Mouse (Mus musculus): ENCODE measurements around the gene Kcnh3.

Kcnh3 gene

GRCm38 (mm10) chr15:99224208-99224911 is at the start of gene Kcnh3:
Gene Kcnh3 (plus strand): TSS chr15:99224861.
- peak; percentile 69 for DNase-seq (ENCODE audit: extremely low spot score, low spot score)

- no peak for DNase-seq (ENCODE audit: extremely low spot score, low spot score)
Measured at GRCm38 (mm10) chr15:99179639-99180038, 45.0 kb upstream of the Kcnh3 start.

DNA sequence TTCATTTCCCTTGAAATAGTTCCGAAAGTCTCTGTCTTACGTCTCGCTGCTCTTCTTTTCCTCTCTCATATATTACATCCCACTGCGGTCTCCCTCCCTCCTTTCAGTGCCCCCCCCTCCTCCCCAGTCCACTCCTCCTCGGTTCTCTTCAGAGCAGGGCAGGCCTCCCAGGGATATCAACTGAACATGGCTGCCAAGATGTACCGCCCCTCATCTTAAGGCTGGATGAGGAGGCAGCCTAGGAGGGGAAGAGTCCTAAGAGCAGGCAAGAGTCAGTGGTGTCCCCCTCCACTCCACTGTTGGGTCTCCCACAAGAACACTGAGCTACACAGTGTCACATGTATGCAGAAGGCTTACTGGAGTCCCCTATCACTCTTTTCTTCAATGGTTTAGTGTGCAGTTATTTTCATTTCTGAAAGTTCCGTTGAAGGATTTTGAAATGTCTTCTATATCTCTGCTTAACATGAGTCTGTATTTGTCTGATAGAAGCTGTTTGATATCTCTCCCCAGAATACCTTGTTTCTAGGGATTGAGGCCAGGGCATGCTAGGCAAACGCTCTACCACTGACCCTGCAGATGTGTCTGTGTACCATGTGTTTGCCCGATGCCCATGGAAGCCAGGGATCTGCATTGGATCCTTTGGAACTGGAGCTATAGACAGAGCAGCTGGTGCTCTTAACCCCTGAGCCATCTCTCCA is 40.3 kb upstream of the Kcnh3 start:
- no peak for DNase-seq (ENCODE audit: extremely low spot score, low spot score)

- DNase-seq (ENCODE audit: extremely low spot score, low spot score) = no peak
Measured at GRCm38 (mm10) chr15:99194358-99194757, 30.3 kb upstream of the Kcnh3 start.

- no peak for DNase-seq (ENCODE audit: extremely low spot score, low spot score)
Measured at GRCm38 (mm10) chr15:99195043-99195442, 29.6 kb upstream of the Kcnh3 start.

DNA sequence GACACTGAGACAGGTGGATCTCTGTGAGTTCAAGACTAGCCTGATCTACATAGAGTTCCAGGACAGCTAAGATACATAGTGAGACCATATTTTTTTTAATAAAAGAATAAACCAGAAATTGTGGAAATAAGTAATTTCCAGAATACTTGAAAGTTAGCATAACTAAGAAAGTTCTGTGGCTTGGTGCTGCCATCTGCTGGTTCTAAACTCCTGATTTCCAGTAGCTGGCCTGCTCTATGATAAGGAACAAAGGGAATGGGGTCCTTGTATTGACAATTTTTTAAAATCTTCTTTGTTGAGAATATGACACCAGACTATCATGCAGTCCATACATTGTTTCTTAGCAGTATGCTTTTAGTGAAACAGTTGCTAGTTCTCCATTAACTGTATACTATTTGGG is 25.9 kb upstream of the Kcnh3 start:
- no peak for DNase-seq (ENCODE audit: extremely low spot score, low spot score)

DNA sequence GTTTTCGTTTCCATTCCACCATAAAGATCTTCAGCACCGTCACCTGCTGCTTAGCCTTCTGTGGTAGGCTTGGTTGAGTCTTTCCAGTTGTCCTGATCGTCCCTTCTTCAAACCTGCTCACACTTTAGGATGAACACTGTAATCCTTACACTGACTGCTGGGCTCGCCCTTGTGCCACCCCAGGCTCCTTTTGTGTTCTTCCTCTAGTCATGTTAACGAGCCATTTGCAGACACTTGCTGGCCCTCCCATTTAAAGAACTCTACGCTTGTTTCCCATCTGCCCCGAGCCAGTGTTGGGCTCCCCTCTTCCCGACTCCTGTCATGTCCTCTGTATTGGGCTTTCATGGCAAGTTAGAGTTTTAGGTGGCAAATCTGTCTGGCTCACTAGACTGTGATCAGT is 18.7 kb upstream of the Kcnh3 start:
- DNase-seq (ENCODE audit: extremely low spot score, low spot score) = no peak

GRCm38 (mm10) chr15:99213183-99213582 is 11.5 kb upstream of the Kcnh3 start:
- DNase-seq (ENCODE audit: extremely low spot score, low spot score) = no peak

DNA sequence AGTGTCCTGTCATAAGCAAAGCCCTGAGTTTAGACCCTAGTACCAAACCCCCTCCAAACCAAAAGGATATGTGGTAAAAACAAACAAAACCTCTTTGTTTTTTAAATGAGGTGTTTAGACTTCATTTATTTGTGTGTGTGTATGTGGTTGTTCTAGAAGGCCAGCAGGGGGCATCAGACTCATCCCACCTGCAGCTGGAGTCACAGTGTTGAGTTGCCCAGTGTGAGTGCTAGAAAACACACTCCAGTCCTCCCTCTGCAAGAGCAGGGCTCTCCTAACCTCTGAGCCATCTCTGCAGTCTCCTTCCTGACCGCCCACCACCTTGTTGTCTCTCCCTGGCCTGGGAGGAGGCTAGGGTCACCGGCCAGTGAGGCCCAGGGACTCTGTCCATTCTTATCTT is 9.7 kb upstream of the Kcnh3 start:
- DNase-seq (ENCODE audit: extremely low spot score, low spot score) = no peak

DNA sequence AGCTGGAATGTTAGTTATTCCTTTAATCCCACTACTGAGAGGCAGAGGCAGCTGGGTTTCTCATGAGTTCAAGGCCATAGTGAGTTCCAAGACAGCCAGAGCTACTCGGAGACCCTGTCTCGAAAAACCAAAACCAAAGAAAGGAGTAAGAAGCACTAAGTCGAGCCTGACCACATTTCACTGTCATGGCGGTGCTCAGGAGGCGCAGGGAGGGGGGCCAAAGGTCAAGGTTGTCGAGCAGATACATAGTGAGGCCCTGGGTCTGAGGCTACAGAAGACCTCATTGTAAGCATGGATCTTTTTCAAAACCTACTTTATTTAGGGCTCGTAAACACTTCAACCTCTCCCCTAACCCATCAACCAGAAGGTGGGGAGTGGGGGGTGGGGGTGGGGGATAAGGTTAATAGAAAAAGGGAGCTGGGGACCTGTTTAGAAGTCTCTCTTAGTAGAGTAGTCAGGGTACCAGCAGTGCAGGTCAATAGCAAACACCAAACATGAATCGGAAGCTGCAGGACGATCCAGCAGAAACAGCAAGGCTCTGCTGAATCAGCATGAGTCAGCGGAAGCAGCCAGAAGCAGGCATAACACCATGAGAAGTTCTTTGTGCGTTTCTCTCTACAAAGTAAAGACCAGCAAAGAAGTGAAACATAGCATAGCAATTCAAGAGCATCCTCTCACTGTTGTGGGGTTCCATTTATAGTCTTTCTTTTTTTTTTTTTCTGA is 8.8 kb upstream of the Kcnh3 start:
- no peak for DNase-seq (ENCODE audit: extremely low spot score, low spot score)

DNA sequence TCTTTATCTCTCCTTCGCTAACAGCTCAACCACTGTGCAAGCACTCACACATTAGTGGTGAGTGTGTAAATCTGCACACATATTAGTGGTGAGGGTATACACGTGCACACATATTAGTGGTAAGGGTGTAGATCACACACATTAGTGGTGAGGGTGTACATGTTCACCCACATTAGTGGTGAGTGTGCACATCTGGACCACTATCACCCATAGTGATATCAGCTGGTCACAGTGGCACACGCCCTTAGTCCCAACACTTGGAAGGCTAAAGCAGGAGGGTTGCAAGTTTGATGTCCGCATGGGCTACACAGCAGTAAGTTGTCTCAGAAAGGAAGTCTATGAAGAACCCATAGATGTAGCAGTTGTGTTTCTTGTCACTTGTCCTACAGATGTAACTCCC is 7.0 kb upstream of the Kcnh3 start:
- no peak for DNase-seq (ENCODE audit: extremely low spot score, low spot score)

GRCm38 (mm10) chr15:99221315-99221952 is 3.2 kb upstream of the Kcnh3 start:
- DNase-seq (ENCODE audit: extremely low spot score, low spot score) = peak; percentile 41

DNA sequence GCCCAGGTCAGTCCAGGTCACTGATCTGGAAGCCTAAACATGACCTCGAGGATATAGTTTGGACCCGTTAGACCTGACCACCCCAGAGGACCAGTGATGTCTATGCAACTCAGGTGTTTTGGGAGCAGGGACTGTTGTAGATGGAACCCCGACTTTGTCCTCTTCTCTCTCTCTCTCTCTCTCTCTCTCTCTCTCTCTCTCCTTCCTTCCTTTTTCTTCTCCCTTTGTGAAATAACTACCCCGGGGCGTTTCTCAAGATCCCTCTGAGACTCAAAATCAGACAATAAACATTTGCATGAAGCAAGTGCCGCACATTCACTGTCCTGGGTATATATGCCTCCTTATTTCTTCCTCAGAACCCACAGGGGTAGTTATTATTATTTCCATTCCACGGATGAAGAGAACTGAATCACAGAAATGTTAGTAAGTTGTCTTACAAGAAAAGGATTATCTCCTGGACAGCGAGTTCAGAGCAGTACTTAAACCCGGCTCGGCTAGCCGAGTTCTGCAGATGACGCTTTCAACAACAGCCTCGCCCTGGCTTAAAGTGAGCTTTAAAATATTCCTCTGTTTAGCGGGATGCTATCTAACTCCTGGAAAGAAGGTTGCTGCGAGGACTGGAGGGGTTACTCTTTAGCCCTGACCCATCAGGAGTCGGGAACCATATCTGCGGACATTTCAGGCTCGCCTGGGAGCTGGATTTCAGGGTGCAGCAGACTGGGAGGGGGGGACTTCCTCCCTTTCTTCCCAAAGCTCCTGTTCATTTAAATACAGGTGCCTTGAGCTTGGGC is 1.7 kb upstream of the Kcnh3 start:
- peak; percentile 38 for DNase-seq (ENCODE audit: extremely low spot score, low spot score)

DNA sequence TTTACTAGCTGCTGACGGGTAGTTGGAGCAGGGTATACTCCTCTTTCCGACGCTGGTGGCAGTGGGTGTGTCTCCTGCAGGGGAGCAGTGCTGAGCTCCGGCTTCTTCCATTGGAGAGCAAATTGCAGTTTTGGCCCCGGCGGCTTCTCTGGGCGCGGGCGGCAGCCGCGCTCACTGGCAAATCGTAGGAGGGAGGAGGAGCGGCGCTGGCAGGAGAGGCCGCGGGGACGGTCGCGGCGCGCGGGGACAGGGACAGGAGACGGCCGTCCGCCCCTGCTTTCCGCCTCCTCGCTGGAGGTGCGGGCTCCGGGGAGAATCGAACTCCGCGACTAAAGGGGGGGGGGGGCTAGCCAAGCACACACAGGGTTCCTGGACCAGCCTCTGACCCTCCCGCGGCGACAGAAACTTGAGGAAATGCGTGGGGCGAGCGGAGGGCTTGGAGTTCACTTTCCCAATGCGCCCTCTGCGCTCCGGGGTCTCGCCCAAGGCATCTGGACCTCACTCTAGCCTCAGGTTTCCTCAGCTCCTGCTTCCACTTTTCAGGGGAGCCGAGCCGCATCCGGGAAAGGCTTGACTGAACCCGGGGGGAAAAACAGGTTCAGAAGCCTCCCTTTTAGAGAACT is 965 bp upstream of the Kcnh3 start:
- peak; percentile 70 for DNase-seq (ENCODE audit: extremely low spot score, low spot score)

DNA sequence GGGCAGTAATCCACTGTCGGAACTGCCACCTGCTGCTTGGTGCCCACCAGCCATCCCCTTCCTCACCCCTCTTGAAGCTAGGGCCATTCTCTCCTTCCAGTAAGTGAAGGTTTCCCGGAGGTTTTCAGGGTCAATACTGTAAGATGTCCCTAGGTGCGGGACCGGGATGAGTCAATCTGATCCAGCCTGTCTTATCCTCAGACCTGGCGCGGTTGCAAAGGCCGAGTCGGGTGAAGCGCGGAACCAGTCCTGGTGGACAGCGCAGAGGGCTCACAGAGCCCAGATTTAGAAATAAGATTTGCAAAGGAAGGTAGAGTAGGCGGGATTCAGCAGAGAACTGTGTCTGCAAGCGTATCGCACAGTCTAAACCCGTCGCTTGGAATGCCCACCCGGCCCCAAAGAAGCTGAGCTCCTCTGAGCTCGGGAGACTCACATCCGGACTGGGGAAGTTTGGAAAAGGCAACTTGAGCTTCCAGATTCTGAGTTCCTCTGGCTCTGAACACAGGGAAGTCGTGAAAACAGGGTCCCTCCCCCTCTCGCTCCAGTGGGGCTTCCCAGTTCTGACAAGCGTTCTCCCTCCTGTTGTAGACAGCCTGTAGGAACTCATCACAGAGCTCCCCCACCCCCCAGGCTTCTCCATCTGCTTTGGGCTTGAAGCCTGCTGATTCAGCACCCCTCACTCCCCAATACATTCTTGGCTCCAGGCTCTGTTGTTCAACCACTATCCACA is 585 bp downstream of the Kcnh3 start:
- DNase-seq (ENCODE audit: extremely low spot score, low spot score) = peak; percentile 49

DNA sequence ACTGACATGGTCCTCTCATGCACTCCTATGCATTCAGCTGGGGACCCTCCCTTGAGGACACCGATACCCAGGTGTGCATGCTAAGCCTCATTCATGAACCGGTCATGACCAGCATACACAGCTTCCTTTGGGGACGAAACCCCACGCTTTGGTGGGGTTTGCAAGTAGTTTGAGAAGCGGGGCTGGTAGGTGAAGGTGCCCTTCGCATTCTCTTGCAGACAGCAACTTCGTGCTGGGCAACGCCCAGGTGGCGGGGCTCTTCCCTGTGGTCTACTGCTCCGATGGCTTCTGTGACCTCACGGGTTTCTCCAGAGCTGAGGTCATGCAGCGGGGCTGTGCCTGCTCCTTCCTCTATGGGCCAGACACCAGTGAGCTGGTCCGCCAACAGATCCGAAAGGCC is 1.4 kb downstream of the Kcnh3 start:
- peak; percentile 28 for DNase-seq (ENCODE audit: extremely low spot score, low spot score)

GRCm38 (mm10) chr15:99231998-99232397 is 7.3 kb downstream of the Kcnh3 start:
- DNase-seq (ENCODE audit: extremely low spot score, low spot score) = no peak

- DNase-seq (ENCODE audit: extremely low spot score, low spot score) = no peak
Measured at GRCm38 (mm10) chr15:99233719-99234118, 9.1 kb downstream of the Kcnh3 start.

DNA sequence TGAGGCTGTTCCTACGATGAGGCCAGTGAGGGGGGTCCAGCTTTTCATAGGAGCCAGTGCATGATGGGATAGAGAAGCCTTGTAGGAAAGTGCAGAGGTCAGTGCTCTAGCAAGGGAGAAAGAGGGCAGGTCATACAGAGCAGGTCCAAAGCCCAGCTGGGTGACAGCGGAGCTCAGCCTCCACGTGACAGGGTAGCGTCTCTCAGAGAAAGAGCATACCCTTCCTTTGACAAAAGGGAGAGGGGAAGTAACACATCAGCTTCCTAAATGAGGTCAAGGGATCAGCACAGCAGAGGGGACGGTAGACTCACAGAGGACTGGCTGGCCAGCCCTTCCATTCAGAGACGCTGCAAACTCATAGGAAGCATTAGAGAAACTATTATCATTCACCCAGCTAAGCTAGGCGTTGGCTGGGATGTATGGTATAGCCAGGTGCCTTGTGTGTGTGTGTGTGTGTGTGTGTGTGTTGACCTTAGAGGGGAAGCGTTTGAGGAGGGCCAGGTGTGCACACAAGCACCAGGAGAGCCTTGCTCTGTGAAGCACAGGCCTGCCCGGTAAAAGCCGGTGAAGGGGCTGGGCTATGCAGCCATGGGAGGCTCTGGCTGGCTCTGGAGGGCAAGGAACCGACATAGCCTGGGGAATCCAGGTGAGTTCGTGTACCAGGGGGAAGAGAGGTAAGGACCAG is 9.8 kb downstream of the Kcnh3 start:
- DNase-seq (ENCODE audit: extremely low spot score, low spot score) = no peak
